Mouse (Mus musculus): ENCODE data around the gene Rps6ka4. TPM values are rescaled to one million over a fixed set of nuclear protein-coding genes. Genes with fewer than 3 reads are reported as not detected.

The Rps6ka4 gene
- 15.8 and 18.4 TPM in 2 replicates for total RNA-seq (2017)

DNA sequence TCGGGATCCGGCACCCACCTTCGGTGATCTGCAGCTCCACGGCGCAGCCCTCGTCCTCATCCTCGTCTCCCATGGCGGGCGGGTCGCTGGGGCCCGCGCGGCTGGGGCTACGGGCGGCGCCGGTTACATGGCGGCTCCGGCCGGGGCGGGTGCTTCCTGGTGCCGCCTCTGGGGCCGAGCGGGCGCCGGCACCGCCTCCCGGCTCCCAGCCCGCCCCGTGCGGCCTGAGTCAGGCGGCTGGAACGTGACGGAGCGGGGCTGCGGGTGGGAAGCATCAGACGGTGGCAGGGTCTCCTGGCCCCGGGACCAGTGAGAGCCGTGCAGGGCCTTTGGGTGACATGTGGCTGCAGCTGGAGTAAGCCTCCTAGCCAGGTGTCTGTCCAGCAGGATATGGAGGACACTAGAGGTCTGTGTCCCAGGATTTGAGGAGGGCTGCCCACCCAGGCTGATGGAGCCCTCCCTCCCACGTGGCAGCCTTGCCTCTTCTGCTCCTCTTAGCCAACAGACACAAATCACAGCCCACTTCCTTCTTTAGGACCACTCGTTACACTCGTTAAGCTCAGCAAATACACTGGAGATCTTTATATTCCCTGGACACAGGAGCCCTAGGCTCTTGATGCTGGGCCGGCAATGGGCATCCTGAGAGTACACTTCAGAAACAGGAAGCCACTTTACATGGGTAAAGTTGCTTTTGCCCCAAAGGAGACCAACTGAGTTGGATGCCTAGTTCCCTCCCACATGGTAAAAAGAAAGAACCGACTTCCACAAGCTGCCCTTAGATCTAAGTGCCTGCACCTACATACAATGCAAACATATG, at the start of gene Rps6ka4:
TSS of gene Rps6ka4 (minus strand) at position 162 of the 817 bp plus-strand sequence.
- ATAC-seq (ENCODE audit: extremely low read depth, insufficient number of reproducible peaks, low FRiP score, poor library complexity, severe bottlenecking) = peak; percentile 33; the same call in 1 of the 2 replicates

DNA sequence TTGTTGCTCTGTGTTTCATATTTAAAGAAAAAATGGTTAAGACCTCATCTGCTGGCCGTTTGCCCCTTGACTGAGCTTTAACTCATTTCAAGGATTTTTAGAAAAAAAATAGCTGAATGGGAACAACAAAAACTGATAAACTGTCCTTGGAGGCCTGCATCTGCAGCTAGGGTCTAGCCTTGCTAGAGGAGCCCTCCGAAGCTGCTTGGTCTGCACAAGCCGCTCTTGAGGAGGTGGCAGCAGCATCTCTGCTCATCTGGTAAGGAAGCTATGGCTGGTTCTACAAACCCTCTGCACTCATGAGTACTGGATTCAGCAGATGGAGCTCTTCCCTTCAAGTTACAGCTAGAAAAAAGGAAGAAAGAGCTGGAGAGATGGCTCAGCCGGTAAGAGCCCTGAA, 37.5 kb upstream of the Rps6ka4 start:
- no peak for ATAC-seq (ENCODE audit: extremely low read depth, insufficient number of reproducible peaks, low FRiP score, poor library complexity, severe bottlenecking)

DNA sequence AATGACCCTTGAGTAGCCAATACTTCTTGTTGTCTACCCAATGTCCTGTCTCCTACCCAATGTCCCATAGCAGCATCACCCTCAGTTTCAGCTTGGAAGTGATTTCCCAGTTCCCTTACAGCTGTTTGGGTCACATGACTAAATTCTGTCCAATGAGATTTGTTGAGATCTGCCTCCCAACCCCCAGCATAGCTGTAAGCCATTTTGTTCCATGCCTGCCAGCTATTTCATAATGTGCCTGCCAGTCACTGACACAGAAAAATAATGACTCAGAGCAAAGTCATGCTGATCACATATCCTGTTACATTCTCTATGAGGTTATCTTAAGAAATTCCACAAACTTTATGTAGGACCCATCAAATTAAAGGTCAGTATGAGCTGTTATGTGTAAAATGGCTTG, 36.4 kb upstream of the Rps6ka4 start:
- no peak for ATAC-seq (ENCODE audit: extremely low read depth, insufficient number of reproducible peaks, low FRiP score, poor library complexity, severe bottlenecking)

DNA sequence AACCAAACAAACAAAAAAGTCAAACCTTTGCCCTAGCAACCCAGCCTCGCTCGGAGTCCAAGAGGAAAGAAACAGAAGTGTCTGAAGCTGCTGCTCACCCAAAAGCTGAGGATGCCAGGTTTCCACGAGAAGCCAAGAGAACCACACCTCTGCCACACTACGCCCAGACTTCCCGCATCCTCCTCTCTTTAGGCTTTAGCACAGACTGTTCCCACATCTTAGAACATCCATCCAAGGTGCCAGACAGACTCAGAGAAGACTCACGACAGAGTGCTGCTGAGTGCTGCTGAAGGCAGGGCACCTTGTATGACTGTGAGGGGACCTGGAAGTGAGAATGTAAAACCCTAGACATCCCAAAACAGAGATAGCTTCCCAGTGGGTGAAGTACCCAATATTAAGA, 35.4 kb upstream of the Rps6ka4 start:
- ATAC-seq (ENCODE audit: extremely low read depth, insufficient number of reproducible peaks, low FRiP score, poor library complexity, severe bottlenecking) = no peak

DNA sequence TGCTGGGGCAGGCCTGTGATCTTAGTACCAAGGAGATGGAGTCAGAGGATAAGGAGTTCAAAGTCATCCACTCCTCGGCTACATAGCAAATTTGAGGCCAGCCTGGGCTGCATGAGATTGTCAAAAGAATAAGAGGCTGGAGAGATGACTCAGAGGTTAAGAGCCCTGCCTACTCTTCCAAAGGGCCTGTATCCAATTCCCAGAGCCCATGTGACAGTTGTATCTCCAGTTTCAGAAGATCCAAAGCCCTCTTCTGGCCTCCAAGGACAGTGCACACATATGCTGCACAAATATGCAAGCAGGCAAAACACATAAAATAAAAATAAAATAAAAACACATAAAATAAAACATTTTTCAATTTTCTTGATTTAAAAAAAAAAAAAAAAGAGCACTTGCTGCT, 33.8 kb upstream of the Rps6ka4 start:
- ATAC-seq (ENCODE audit: extremely low read depth, insufficient number of reproducible peaks, low FRiP score, poor library complexity, severe bottlenecking) = no peak

DNA sequence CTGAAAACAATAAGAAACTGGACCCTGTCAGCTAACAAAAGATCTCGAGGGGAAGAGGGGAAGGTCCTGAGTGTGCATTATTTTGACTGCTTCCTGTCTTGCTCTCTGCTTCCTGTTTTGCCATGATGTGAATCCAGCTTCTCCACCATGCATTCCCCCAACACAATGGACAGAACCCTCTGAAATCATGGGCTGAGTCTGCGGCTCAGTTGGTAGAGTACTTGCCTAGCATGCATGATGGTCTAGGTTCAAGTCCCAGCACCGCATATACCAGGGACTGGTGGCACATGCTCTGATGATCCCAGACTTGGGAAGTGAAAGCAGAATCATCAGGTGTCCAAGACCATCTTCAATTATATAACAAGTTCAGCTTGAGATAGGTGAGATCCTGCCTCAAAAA, 32.3 kb upstream of the Rps6ka4 start:
- ATAC-seq (ENCODE audit: extremely low read depth, insufficient number of reproducible peaks, low FRiP score, poor library complexity, severe bottlenecking) = no peak

DNA sequence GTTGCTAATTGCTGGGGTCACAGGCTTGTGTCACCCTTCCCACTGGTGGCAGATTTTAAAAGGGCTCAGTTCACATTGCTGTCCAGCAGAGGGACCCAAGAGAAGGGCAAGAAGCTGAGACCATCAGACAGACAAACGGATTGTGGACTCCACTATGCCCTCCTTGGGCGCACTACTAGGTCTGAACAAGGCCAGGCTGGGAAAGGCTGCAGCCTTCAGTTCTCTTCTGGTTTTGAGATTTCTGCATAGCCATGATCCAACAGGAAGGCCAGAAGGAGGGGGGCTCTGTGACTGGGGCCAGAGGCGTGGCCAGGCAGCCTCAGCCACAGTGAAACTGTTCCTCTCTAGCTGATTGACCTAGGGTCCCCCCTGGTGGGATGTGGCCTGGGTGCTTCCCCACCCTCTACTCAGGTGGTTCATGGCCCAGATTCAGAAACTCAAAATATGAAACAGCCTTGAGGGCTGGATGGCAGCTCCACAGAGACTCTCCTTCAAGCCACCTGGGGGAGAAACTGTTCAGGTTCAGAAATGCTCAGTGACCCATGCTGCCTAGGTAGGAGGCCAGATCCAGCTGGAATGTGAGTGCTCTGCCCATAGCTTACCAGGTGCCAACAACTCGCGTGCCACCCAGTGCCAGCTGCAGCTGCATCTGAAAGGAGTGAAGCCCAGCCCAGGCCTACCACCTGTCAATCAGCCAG, 31.3 kb upstream of the Rps6ka4 start:
- peak; percentile 80 for ATAC-seq (ENCODE audit: extremely low read depth, insufficient number of reproducible peaks, low FRiP score, poor library complexity, severe bottlenecking)

DNA sequence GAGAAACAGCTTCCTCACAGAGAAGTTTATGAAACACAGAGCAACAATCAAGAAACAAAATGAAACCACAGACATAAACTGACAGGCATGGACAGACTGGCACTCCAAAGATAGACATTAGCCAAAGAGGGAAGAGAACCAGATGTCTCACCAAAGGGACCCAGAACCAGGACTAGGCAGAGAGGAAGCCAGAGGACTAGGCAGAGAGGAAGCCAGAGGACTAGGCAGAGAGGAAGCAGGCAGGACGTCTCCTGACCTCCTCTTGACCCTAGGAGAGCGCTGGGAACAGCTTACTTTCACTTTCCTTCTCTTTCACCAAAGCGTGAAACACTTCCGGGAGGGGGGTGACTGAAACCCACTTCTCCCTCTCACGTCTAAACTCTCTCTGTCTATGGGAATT, 28.9 kb upstream of the Rps6ka4 start:
- peak; percentile 89 for ATAC-seq (ENCODE audit: extremely low read depth, insufficient number of reproducible peaks, low FRiP score, poor library complexity, severe bottlenecking)

DNA sequence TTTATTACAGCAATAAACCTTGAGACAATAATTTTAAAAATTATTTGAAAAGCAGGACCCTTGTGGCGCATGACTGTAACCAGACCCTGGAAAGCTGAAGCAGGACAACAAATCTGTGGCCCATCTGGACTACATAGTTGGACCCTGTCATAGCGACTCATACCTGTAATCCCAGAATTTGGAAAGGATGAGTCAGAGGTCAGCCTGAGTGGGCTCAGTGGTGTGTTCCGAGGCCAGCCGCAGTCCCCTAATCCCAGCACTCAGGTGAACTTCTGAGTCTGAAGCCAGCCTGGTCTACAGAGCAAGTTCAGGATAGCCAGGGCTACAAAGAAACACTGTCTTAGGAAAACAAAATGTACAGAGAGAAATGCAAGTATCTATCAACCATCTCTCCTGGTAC, 21.0 kb upstream of the Rps6ka4 start:
- no peak for ATAC-seq (ENCODE audit: extremely low read depth, insufficient number of reproducible peaks, low FRiP score, poor library complexity, severe bottlenecking)

DNA sequence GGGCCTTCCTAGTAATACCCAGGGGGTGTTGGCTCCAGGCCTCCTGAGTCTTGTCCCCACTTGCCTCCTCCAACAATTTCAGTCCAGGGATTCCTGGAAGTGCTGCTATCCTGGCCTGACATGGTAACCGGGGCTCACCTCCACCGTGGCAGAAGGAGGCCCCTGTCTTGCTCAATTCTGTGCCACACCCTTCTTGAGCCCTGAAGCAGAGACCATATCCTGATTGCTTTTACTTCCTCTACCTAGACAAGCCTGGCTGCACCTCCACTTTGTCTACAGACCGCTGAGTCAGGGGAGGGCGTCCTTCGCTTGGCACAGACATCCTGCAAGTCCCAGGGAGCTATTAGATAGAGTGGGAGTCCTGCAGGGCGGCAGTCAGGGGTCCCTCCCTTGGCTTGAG, 20.3 kb upstream of the Rps6ka4 start:
- peak; percentile 65 for ATAC-seq (ENCODE audit: extremely low read depth, insufficient number of reproducible peaks, low FRiP score, poor library complexity, severe bottlenecking)

DNA sequence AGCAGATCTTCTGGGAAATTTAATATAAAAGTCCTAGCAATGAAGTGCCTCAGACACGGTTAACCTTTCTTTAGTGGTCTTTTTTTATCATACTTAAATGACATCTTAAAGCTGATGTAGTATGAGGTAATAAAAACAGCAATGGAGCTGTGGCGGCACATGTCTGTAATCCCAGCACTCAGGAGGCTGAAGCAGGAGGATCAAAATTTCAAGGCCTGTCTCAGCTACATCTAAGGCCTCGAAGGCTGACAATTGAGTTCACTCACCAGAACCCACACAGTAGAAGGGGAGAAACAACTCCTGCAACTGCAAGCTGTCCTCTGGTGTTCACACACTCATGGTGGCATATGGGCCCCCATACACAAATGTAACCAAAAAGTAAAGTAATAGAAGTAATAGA, 19.5 kb upstream of the Rps6ka4 start:
- ATAC-seq (ENCODE audit: extremely low read depth, insufficient number of reproducible peaks, low FRiP score, poor library complexity, severe bottlenecking) = no peak

DNA sequence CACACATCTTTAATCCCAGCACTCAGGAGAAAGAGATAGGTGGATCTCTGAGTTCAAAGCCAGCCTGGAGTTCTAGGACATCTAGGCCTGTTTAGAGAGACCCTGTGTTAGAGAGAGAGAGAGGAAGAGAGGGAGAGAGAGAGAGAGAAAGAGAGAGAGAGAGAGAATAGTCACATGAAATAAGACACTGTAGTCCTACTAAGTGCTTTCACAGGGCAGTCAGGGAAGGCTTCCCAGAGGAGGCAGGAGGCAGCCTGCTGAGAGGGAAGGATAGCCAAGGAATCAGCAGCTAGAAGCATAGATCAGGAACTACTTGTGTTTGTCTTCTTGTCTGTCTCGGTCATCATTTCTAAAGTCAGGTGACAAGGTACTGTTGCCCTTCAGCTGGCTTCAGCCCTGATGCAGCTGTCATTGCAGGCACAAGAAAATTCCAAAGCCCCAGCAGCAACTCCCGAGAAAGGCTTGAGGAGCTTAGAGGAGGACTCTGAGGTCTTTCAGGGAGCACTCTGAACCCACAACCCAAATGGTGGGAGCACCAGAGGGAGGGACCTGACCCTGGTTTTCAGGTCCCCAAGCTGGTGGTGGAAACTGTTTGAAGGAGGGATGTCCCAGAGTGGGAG, 18.7 kb upstream of the Rps6ka4 start:
- no peak for ATAC-seq (ENCODE audit: extremely low read depth, insufficient number of reproducible peaks, low FRiP score, poor library complexity, severe bottlenecking)

DNA sequence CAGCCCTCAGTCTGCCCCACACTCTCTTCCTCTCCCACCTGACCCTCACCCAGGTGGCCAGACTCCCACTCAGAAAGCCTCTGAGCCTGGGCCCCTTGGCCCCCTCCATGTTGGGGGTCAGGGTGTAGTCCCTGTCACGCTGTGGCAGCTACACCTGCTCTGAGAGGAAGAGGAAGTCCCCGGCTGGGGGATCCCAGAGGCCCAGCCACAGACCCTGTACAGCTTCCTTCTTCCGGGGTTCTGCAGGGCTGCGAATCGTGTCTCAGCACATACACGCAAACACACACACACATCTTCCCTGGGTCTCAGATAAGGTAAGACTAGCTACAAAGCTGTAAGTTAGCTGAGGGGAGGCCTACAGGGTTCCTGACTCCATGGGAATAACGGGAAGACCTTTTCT, 17.6 kb upstream of the Rps6ka4 start, which contains the start of gene Ccdc88b:
TSS of gene Ccdc88b (minus strand) at position 181 of the 400 bp plus-strand sequence.
- peak; percentile 77 for ATAC-seq (ENCODE audit: extremely low read depth, insufficient number of reproducible peaks, low FRiP score, poor library complexity, severe bottlenecking)

DNA sequence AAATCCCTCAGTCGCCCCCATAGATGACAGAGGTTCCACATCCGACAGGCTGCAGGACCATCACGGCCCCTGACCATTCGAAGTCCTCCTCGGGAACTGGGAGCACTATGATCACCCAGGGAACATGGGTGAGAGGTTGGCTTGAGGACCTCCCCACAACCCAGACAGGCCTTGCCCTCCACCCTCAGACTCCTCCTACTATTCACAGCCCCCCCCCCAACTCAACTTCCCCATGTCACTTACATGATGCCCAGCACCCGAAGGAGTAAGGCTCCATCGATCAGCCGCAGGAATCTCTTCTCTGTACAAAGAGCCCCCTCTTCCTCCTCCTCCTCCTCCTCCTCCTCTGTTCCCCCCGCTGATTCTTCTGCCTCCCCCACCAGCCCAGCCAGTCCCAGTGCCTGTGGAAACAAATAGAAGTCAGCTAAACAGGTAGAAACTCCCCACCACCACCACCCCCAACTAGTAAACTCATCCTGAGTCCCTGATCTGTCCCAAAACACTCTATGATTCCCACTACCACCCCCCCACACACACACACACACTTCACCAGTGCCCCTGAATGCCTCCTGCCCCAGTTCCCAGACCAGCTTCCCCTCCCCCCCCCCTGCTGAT, 17.1 kb upstream of the Rps6ka4 start:
- ATAC-seq (ENCODE audit: extremely low read depth, insufficient number of reproducible peaks, low FRiP score, poor library complexity, severe bottlenecking) = no peak

DNA sequence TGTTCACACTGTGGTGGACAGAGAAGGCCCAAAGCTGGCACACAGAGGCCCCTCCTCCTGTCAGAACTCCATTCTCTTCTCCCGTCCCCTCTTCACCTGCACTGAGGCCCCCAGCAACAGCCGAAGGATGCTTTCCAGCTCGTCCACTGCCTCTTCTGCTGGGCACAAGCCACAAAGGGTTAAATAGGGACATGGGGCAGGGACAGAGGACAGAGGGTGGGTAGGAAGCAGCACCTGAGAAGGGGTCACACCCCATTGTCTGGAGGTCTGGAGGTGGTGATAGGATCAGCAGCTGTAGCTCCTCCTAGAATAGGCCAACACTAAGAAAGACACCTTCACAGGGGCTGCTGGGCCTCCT, 16.5 kb upstream of the Rps6ka4 start:
- no peak for ATAC-seq (ENCODE audit: extremely low read depth, insufficient number of reproducible peaks, low FRiP score, poor library complexity, severe bottlenecking)

DNA sequence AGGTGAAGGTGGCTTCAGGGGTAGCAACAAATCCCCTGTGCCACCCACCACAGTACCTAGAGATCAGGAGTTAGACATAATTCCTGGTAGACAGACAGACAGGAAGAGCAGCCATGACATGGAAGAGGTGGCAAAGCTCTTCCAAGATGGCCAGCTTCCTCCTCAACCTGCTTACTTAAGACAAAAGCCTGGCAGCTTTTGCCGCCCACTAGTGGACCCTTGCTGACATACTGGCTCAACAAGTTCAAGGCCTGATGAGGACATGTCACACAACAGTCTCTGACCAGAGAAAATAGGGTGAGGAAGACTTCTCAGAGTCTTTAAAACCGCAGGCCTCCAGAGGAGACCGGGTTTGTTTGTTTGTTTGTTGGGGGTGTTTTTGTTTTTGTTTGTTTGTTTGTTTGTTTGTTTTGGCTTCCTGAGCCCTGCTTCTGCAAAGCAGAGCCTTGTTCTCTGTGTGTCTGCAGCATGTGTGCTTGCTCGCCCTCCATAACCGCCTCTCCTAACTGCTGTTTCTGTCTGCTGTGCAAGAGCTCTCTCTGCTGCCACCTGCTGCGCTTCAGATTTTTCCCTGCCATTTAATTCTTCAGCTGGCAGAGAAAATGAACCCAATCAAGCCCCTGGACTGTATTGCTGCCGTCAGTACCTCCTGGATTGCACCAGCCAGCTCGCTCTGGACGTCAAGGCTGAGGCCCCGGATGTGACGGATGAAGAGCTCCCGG, 16.0 kb upstream of the Rps6ka4 start:
- ATAC-seq (ENCODE audit: extremely low read depth, insufficient number of reproducible peaks, low FRiP score, poor library complexity, severe bottlenecking) = 0 out of 2 replicates have a peak, but pooled peaks have one; percentile 14

DNA sequence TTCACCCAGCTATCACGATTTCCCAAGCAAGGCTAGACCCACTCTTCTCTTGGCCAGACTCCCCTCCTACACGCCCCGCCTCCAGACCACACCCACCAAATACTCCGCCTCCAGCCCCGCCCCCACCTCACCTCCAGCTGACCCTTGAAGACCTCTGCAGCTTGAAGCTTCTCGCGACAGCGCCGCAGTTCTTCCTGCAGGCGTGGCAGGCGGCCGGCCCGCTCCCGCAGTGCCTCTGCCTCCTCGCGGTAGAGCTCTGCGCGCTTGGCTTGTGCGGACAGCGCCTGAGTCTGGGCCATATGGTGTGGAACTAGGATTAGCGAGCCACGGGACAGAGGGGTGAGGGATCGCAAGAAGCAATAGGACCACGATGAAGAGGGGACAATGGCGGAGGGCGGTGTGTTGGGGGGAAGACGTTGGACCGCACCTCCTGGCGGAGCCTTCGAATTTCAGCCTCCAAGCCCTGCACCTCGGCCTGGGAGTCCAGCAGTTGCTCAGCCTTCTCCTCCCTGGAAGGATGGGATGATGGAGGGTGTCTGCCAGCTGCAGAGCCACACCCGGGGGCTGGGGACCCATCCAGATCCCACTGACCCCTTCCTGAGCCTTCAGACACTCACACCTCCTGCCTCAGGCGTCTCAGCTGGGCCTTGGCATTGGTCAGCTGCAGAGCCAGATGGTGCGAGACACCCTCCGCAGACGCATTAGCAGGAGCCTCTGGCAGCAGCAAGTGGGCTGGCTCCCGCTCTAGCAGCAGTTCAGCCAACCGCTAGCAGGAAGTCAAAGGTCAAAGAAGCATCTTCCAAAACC, 15.0 kb upstream of the Rps6ka4 start:
- ATAC-seq (ENCODE audit: extremely low read depth, insufficient number of reproducible peaks, low FRiP score, poor library complexity, severe bottlenecking) = no peak

DNA sequence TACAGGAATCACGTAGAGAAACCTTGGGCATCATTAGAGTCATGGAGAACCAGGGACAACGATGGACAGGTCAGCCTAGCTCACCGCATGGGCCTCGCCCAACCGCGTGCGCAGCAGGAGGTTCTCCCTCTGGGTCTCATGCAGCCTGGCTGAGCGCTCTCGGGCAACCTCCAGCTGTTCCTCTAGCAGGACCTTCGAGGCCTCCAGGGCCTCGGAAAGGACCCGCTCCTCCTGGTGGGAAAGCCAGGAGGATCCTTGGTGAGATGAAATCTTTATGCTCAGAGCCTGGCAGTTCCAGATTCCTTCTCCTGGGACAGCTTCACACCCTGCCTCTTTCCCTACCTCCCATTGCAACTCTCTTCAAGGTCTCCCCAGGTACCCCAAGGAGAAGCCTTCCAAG, 14.2 kb upstream of the Rps6ka4 start:
- no peak for ATAC-seq (ENCODE audit: extremely low read depth, insufficient number of reproducible peaks, low FRiP score, poor library complexity, severe bottlenecking)

All from neutrophil, adult 5-6 weeks (primary cell).